Mouse (Mus musculus): Measurements from ENCODE around the gene Pdlim1.

- TF ChIP-seq CTCF (IDR thresholded peaks at IDR 0.05; ENCODE audit: low read depth), result no peak
- no peak for TF ChIP-seq EP300 (IDR thresholded peaks at IDR 0.05; ENCODE audit: low read depth)
Measured at GRCm38 (mm10) chr19:40299182-40299581, 27.5 kb upstream of the Pdlim1 start.

Measured in liver, postnatal 0 days (tissue).